Mouse (Mus musculus) E14TG2a.4 (cell line): ENCODE measurements at regions not wholly inside any gene's neighbourhood (a gene's known extent, or its start where the extent isn't known, plus 50 kb on each side); places are given as distances from the start of the nearest gene placed in this dataset.

Experiments used
- CTCF ChIP-seq: conservative IDR thresholded peaks from 2 replicates; pipeline ENCODE4 v1.5.1; 2014; ENCODE audit warnings: low read length
- NANOG ChIP-seq: IDR thresholded peaks from 2 replicates; pipeline ENCODE4 v1.6.1; 2014; ENCODE audit warnings: borderline replicate concordance, low read length, mixed read lengths
- POU5F1 ChIP-seq: IDR thresholded peaks from 2 replicates; pipeline ENCODE4 v1.6.1; 2014; ENCODE audit warnings: low read length, borderline replicate concordance

- TF ChIP-seq CTCF (no peak), NANOG (no peak), POU5F1 (no peak)
Measured at GRCm38 (mm10) chr11:16597038-16597830, 89.0 kb upstream of the Sec61g start.
